Mouse (Mus musculus): Measurements from ENCODE around the gene Tnip1.
"Not testable (repeated sequence)": the region's sequence is repeated elsewhere in the genome, so short reads cannot be mapped to it uniquely, and the experiment has no call there.

Tnip1 gene

DNA sequence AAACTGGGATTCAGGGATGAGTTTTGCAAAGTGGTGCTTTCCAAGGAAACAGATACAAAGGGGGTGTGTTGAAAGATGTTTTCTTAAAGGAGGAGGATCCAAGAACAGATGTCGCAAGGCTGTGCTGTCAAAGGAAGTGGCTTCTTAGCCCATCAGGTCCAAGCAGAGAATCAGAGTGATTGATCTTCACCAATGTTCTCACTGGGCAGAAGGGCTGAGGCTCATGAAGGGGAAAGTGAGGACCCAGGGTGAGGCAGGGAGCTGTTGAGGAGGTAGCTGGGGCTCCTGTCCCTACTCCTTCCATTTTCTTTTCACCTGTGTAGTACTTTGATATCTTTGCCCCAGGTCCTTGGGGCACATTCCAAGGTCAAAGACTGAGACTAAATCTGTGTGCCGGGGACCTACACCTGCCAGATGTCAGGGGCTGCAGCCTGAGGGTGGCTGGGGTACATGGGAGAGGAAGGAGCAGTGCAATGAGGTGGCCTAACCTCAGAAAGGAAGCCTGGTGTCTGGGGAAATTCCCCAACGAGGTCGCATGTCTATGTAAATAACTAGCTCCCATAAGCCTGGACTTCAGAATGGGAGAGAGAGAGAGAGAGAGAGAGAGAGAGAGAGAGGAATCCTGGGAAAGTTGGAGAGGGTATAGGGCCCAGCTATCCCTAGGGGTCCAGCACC is 9.5 kb upstream of the Tnip1 start:
- DNase-seq (ENCODE audit: low read depth, low spot score): no peak

GRCm38 (mm10) chr11:54971365-54972048 is 8.8 kb upstream of the Tnip1 start:
- DNase-seq (ENCODE audit: low read depth, low spot score): peak; percentile 41

DNA sequence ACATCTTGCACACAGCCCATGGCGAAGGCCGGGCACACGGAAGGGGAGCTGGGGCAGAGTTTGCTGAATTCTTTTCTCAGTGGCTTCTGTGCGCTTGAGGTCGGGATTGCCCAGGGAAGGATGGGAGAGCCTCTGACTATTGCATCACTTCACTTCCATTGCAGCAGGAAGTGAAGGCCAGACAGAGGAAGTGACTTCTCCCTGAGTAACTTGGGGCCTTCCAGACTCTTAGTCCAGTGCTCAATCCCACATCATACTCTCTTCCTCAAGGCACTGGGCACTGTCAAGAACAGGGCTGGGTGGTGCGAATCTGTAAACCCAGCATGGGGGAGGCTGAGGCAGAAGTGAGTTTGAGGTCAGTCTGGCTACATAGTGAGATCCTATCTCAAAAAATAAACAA is 2.5 kb upstream of the Tnip1 start:
- DNase-seq (ENCODE audit: low read depth, low spot score): no peak

DNA sequence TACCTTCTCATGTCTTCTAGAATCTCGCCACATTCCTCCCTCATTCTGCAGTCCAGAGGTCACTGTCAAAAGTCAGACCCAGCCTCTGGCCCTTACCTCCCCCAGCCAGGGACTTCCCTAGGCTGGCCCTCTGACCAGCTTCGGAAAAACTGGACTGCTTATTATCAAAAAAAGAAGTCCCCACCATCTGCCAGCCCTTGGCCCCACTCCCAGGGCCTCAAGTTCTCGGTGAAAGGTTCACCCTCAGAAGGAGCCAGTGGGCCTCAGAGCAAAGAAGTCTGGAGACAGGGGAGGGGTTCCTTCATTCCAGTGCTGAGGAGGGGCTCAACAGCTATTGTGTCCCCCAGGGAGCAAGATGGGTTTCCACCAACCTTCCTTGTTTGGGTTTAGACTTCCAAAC is 796 bp downstream of the Tnip1 start:
- no peak for DNase-seq (ENCODE audit: low read depth, low spot score)

- no peak for DNase-seq (ENCODE audit: low read depth, low spot score)
Observed at GRCm38 (mm10) chr11:54961164-54961850, 1.4 kb downstream of the Tnip1 start.

DNA sequence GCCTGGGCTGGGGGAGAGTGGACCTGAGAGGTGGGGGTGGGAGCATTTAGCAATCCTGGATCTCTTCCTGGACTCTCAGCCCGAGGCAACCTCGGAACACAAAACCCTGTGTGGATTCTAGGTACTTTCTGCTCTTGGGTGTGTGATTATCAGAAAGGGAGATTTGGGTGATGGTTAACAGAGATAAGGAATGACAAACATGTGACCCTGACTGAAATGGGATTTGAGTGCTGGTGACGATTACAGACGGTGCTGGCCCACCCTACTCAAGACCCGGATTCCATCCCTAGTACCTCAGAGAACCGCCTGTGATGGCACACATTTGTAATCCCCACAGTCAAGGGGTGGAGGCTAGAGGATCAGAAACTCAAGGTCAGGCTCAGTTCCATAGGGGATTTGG is 2.5 kb downstream of the Tnip1 start:
- DNase-seq (ENCODE audit: low read depth, low spot score): no peak

DNA sequence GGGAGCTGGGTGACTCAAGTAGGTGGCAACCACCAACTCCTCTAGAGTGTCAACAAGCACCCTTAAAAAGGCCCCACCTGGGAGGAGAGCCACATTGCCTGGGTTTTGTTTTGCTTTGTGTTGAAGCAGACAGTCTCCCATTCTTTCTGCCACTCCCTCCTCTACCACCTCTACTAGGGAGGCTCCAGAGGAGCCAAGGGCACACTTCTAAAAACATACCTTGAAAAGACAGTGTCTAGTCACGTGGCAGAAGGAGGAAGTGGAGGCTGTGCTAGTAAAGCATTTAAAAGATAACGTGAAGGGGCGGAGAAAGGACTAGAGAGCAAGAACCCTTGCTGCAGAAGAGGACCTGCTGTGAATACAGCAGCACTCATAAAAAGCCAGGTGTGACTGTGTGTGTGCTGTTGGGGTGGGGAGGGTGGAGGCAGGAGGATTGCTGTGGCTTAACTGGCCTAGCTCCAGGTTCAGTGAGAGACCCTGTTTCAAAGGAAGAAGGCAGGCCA is 4.1 kb downstream of the Tnip1 start:
- DNase-seq (ENCODE audit: low read depth, low spot score): peak; percentile 93

- DNase-seq (ENCODE audit: low read depth, low spot score): not testable (repeated sequence)
Observed at GRCm38 (mm10) chr11:54957708-54958107, 5.0 kb downstream of the Tnip1 start.

GRCm38 (mm10) chr11:54956912-54957311 is 5.8 kb downstream of the Tnip1 start:
- no peak for DNase-seq (ENCODE audit: low read depth, low spot score)

DNA sequence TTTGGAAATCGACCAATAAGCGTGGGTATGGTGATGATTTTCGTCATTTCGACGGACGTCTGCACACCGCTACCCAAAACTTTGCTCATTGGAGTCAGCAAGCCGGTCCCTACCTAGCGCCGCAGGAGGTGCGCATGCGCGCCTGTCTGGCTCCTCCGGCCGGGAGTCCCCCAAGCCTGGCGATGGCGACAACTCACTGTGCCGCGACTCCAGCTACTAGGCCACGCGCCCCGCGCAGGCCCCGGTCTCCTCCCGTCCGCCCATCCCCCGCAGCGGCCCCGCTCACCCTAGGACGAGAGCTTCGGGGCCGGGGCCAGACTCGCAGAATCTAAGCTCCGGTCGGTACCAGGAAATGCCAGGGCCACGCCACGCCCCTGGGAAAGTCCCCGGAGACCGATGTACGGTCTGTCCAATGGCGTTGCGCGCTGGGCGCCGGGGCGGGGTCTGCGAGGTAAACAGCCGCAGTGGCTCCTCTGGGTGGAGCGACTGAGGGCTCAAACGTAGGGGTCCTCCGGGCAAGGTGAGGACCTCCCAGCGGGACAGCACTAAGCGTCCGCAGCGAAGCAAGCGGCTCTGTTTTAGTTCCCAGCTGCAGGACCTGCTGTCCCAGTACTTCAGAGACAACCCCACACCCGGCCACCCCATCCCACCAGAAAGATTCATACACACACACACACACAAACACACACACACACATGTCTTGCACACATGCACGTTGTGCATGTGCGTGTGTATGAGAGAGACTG is 6.8 kb downstream of the Tnip1 start:
- DNase-seq (ENCODE audit: low read depth, low spot score): peak; percentile 97

DNA sequence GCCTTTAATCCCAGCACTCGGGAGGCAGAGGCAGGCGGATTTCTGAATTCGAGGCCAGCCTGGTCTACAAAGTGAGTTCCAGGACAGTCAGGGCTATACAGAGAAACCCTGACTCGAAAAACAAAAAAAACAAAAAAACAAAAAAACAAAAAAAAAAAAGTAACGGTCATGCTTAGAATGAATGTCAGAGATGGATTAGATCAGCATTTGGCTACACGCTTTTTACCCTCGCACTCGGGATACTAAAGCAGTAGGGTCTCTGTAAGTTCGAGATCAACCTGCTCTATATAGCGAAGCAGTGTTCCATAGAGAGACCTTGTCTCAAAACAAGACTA is 7.3 kb downstream of the Tnip1 start:
- not testable (repeated sequence) for DNase-seq (ENCODE audit: low read depth, low spot score)

DNA sequence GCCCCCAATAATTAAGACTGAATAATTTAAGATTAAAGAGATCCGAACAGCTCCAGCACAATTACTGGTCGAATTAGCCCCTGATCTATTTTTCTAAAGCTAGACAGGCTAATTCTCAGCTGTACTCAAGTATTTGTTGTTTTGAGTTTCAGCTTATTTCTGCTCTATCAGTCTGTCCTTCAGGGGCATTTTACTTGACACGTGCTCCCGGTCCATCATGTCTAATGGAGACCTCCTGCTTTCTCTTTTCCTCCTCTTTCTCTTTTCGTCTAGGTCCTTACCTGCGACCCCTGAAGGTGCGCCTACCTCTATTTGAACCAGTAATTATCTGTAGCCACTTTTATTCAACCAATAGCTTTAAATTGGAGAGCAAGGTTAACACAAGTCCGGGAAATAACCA is 8.0 kb downstream of the Tnip1 start:
- no peak for DNase-seq (ENCODE audit: low read depth, low spot score)

DNA sequence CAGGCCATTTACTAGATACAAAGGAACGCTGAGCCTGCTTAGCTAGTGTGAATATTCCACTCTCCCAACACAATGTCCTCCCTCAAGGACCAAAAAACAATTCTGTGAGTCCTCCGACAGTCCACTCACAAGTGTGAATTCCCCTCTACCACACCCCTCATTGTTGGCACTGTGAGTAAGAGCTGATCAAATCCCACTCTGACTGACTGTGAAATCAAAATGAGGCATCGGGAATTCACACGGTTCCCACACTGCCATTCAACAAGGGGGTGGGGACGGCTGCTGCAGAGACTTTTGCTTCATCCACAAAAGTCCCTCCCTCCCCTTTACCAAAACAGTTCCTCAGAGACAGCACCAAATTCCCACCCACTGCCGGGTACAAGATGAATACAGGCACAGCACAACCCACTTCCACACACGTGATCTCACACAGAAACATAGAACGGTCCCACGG is 8.7 kb downstream of the Tnip1 start:
- peak; percentile 95 for DNase-seq (ENCODE audit: low read depth, low spot score)

GRCm38 (mm10) chr11:54952651-54953050 is 10.1 kb downstream of the Tnip1 start:
- no peak for DNase-seq (ENCODE audit: low read depth, low spot score)

DNA sequence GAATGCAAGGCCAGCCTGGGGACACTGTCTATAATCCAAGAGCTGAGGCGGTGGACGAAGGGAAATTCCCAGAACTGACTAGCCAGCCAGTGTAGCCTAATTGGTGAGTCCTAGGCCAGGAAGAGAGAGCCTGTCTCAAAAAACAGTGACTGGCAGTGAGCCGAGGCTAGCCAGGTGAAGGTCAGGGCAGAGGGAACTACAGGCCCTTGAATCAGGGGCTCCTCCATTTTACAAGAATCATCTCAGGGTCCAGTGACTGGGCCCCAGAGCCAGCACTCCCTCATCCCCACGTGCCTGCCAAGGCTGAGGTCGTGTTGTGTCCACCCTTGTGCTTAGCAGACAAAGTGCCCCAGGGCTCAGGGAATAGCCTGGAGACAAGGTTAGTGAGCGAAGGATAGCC is 12.0 kb downstream of the Tnip1 start:
- no peak for DNase-seq (ENCODE audit: low read depth, low spot score)

DNA sequence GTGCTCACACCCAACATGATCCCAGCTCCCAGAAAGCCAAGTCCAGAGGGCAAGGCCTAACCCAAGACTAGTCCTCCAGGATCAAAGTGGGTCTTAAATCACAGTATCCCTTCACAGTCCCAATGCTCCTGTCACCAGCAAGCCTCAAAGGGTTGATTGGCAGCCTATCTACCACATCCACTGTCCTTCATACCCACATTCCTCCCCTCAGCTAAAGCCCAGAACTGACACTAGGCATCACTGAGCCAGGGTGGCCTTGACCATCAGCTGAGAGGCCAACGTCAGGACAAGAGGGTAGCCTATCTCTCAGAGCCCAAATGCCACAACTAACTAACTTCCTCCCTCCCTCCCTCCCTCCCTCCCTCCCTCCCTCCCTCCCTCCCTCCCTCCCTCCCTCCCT is 13.0 kb downstream of the Tnip1 start:
- DNase-seq (ENCODE audit: low read depth, low spot score): no peak

GRCm38 (mm10) chr11:54944702-54945101 is 18.0 kb downstream of the Tnip1 start:
- no peak for DNase-seq (ENCODE audit: low read depth, low spot score)

- DNase-seq (ENCODE audit: low read depth, low spot score): no peak
Observed at GRCm38 (mm10) chr11:54940056-54940455, 22.7 kb downstream of the Tnip1 start.

- no peak for DNase-seq (ENCODE audit: low read depth, low spot score)
Observed at GRCm38 (mm10) chr11:54939501-54939900, 23.2 kb downstream of the Tnip1 start.

- no peak for DNase-seq (ENCODE audit: low read depth, low spot score)
Observed at GRCm38 (mm10) chr11:54936771-54937140, 26.0 kb downstream of the Tnip1 start.

DNA sequence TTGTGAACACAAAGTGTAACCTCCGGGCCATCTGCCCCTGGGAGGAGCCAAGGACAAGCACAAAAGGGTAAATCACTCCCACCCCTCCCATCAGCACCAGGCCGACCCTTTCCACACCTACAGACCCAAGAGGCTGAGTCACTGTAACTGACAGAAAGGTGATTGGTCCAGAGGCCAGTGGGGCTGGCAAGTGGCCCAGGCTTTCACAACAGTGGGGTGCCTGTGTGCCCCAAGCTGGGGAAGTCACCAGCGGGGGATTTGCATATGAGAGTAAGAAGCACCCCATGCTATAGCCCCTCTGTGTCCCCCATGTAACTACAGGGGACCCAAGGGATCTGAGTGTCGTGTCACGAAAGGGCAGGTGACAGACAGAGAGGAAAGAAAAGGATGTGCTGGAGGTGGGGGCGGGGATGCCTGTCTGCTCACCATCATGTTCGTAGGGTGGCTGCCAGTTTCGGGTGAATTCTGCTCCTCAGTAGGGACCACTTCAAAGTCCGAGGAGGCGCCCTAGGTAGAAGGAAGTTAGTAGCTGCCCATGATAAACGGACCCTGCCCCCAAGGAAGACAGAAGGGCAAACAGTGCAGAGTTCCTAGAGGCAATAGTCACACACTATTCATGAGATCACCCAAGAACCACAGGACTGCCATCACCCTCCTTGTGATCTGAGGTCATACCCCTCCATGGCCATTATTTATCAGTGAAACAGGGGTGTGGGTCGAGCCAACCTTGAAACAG is 26.5 kb downstream of the Tnip1 start:
- DNase-seq (ENCODE audit: low read depth, low spot score): peak; percentile 78
